Mouse (Mus musculus): ENCODE measurements at regions not wholly inside any gene's neighbourhood (a gene's known extent, or its start where the extent isn't known, plus 50 kb on each side); places are given as distances from the start of the nearest gene placed in this dataset.

GRCm38 (mm10) chr12:12756301-12756948, 185.3 kb downstream of the Mycn start:
- no peak for ATAC-seq (ENCODE audit: low read depth)
- H3K4me2 ChIP-seq (ENCODE audit: low read depth, low read length), result no peak overlapping the region
- H3K27ac ChIP-seq (ENCODE audit: low read length), result no peak overlapping the region
- H3K9me3 ChIP-seq (ENCODE audit: control insufficient read depth, low read length), result peaks cover 4% of the 10 kb centered on the region; the same call in 1 of the 2 replicates
- H3K27me3 ChIP-seq (ENCODE audit: control insufficient read depth, insufficient read depth, low read depth, low read length), result no peaks in the 10 kb centered on the region
- no peak overlapping the region for H3K4me3 ChIP-seq (ENCODE audit: low read length)
- WGBS, result 89% methylated on average over 2 of the region's 2 CpGs
- no peaks in the 10 kb centered on the region for H3K36me3 ChIP-seq (ENCODE audit: control insufficient read depth, insufficient read depth, low read length)
- H3K9ac ChIP-seq (ENCODE audit: low read length), result no peak overlapping the region
- no peaks in the 10 kb centered on the region for H3K4me1 ChIP-seq (replicated peaks; ENCODE audit: control insufficient read depth, insufficient read depth, low read length)

DNA sequence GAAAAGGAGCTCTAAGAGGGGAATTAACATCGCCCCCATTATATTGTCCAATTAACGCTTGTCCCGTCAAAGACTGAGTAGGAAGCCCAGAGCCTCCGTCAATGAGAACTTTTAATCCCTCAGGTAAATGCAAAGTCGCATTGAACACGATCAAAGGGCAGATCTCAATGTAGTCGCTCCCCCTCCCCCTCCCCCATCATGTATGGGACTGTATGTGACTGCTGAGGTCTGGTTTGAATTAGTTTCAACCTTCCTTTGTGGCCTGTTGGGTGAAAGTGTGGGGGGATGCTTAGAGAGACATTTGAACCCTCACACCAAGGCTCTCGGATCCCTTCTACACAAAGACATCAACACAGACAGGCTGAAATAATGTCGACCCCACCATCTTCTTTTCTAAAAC, 187.9 kb downstream of the Mycn start:
- ATAC-seq (ENCODE audit: low read depth), result no peak
- Histone ChIP-seq H3K36me3 (ENCODE audit: control insufficient read depth, insufficient read depth, low read length) (no peaks in the 10 kb centered on the region), H3K27me3 (ENCODE audit: control insufficient read depth, insufficient read depth, low read depth, low read length) (no peaks in the 10 kb centered on the region), H3K4me1 (replicated peaks; ENCODE audit: control insufficient read depth, insufficient read depth, low read length) (no peaks in the 10 kb centered on the region), H3K9ac (ENCODE audit: low read length) (no peak overlapping the region), H3K9me3 (ENCODE audit: control insufficient read depth, low read length) (no peaks in the 10 kb centered on the region), H3K27ac (ENCODE audit: low read length) (no peak overlapping the region), H3K4me2 (ENCODE audit: low read depth, low read length) (no peak overlapping the region), H3K4me3 (ENCODE audit: low read length) (no peak overlapping the region)
- 72% methylated on average over 9 of the region's 9 CpGs for WGBS

GRCm38 (mm10) chr12:12751670-12752426, 189.9 kb downstream of the Mycn start:
- 87% methylated on average over 10 of the region's 10 CpGs for WGBS

DNA sequence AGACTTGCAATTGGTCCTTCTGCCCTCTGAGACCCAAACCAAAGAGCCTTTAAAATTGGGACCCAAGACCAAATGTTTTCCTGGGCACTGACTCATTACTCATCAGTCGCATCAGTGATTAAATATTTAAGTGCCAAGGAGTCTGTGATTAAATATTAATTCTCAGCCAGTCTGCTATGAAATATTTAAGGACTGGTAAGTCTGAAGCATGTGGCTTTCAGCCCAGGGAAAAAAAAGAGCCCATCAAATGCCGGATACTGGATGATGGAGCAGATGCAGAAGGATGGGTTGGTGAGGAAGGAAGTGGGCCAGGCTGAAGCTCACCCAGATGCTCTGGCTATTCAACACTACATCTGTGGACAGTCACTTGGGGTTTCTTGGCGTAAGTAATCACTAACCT, 192.0 kb downstream of the Mycn start:
- H3K9ac ChIP-seq (ENCODE audit: low read length), result no peak overlapping the region
- 76% methylated on average over 3 of the region's 3 CpGs for WGBS
- H3K4me3 ChIP-seq (ENCODE audit: low read length), result no peak overlapping the region
- H3K4me2 ChIP-seq (ENCODE audit: low read depth, low read length), result no peak overlapping the region
- no peaks in the 10 kb centered on the region for H3K4me1 ChIP-seq (replicated peaks; ENCODE audit: control insufficient read depth, insufficient read depth, low read length)
- H3K27ac ChIP-seq (ENCODE audit: low read length), result no peak overlapping the region
- H3K9me3 ChIP-seq (ENCODE audit: control insufficient read depth, low read length), result no peaks in the 10 kb centered on the region
- ATAC-seq (ENCODE audit: low read depth), result no peak
- no peaks in the 10 kb centered on the region for H3K36me3 ChIP-seq (ENCODE audit: control insufficient read depth, insufficient read depth, low read length)
- H3K27me3 ChIP-seq (ENCODE audit: control insufficient read depth, insufficient read depth, low read depth, low read length), result no peaks in the 10 kb centered on the region

More at GRCm38 (mm10) chr12:12751670-12752426, 189.9 kb downstream of the Mycn start:
- Histone ChIP-seq H3K9ac (ENCODE audit: low read length) (no peak overlapping the region), H3K27me3 (ENCODE audit: control insufficient read depth, insufficient read depth, low read depth, low read length) (no peaks in the 10 kb centered on the region), H3K9me3 (ENCODE audit: control insufficient read depth, low read length) (no peaks in the 10 kb centered on the region), H3K4me1 (replicated peaks; ENCODE audit: control insufficient read depth, insufficient read depth, low read length) (no peaks in the 10 kb centered on the region), H3K4me3 (ENCODE audit: low read length) (no peak overlapping the region), H3K36me3 (ENCODE audit: control insufficient read depth, insufficient read depth, low read length) (no peaks in the 10 kb centered on the region), H3K4me2 (ENCODE audit: low read depth, low read length) (no peak overlapping the region), H3K27ac (ENCODE audit: low read length) (no peak overlapping the region)
- ATAC-seq (ENCODE audit: low read depth), result no peak

DNA sequence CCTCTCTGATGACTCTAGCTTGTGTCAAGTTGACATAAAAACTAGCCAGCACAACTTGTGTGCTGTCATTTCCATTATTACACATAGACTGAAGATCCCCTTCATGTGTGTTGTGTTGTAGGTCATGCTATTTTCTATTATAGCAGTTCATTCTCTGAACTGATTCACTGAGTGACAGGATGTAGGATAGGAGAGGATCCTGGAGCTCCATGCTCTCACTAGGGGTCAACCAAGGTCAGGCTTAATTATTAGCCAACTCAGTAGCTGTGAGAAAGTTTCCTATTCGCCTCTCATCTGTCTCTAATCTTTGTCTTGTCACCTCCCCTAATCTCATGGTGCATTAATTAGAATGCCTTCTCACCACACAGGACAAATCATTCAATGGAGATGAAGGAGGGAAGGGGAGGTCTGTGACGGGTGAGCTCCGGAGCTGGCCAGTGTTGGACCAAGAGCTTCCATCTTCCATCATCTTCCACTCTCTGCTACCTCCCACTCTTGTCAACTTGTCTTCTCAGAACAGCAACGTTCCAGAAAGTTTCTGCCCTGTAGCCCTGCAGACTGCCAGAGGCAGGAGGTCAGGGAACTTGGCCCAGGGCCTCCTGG, 194.8 kb downstream of the Mycn start:
- WGBS, result 45% methylated on average over 4 of the region's 4 CpGs
- Histone ChIP-seq H3K9ac (ENCODE audit: low read length) (no peak overlapping the region), H3K27me3 (ENCODE audit: control insufficient read depth, insufficient read depth, low read depth, low read length) (no peaks in the 10 kb centered on the region), H3K4me2 (ENCODE audit: low read depth, low read length) (no peak overlapping the region), H3K9me3 (ENCODE audit: control insufficient read depth, low read length) (no peaks in the 10 kb centered on the region), H3K36me3 (ENCODE audit: control insufficient read depth, insufficient read depth, low read length) (no peaks in the 10 kb centered on the region), H3K27ac (ENCODE audit: low read length) (no peak overlapping the region), H3K4me1 (replicated peaks; ENCODE audit: control insufficient read depth, insufficient read depth, low read length) (no peaks in the 10 kb centered on the region), H3K4me3 (ENCODE audit: low read length) (no peak overlapping the region)
- no peak for ATAC-seq (ENCODE audit: low read depth)

- WGBS, result 75% methylated on average over 2 of the region's 2 CpGs
- Histone ChIP-seq H3K4me1 (replicated peaks; ENCODE audit: control insufficient read depth, insufficient read depth, low read length) (peaks cover 5% of the 10 kb centered on the region; the same call in 1 of the 2 replicates), H3K4me3 (ENCODE audit: low read length) (no peak overlapping the region), H3K27ac (ENCODE audit: low read length) (no peak overlapping the region), H3K4me2 (ENCODE audit: low read depth, low read length) (no peak overlapping the region), H3K27me3 (ENCODE audit: control insufficient read depth, insufficient read depth, low read depth, low read length) (no peaks in the 10 kb centered on the region), H3K9me3 (ENCODE audit: control insufficient read depth, low read length) (no peaks in the 10 kb centered on the region), H3K36me3 (ENCODE audit: control insufficient read depth, insufficient read depth, low read length) (no peaks in the 10 kb centered on the region), H3K9ac (ENCODE audit: low read length) (no peak overlapping the region)
- no peak for ATAC-seq (ENCODE audit: low read depth)
Measured at GRCm38 (mm10) chr12:12744492-12744891, 197.2 kb downstream of the Mycn start.

GRCm38 (mm10) chr12:12738631-12739331, 202.9 kb downstream of the Mycn start:
- Histone ChIP-seq H3K4me3 (ENCODE audit: low read length) (no peak overlapping the region), H3K9ac (ENCODE audit: low read length) (no peak overlapping the region), H3K27ac (ENCODE audit: low read length) (peak overlapping the region; percentile 34), H3K4me2 (ENCODE audit: low read depth, low read length) (no peak overlapping the region), H3K4me1 (replicated peaks; ENCODE audit: control insufficient read depth, insufficient read depth, low read length) (peaks cover 14% of the 10 kb centered on the region), H3K9me3 (ENCODE audit: control insufficient read depth, low read length) (no peaks in the 10 kb centered on the region), H3K27me3 (ENCODE audit: control insufficient read depth, insufficient read depth, low read depth, low read length) (no peaks in the 10 kb centered on the region), H3K36me3 (ENCODE audit: control insufficient read depth, insufficient read depth, low read length) (no peaks in the 10 kb centered on the region)
- peak; percentile 69 for ATAC-seq (ENCODE audit: low read depth)
- WGBS, result 13% methylated on average over 12 of the region's 12 CpGs

DNA sequence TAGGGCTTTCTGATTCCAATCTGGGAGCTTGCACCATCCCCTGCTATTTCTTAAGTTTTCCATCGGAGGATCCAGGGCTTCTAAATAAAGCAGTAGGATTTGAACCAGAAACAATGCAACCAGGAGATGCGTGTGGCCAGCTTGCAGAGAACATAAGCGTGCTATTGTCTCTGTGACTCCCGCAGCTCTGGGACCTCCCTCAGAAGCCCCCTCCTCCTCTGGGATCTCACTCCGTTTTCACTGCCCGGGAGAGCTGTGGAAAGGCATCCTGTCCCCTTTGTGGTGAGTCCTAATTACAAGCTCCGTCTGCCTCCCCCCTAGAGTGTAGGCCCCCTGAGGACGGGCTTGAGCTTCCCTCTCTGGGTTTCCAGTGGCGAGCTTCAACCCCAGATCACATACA, 215.9 kb downstream of the Mycn start:
- no peak overlapping the region for H3K4me3 ChIP-seq (ENCODE audit: low read length)
- no peaks in the 10 kb centered on the region for H3K36me3 ChIP-seq (ENCODE audit: control insufficient read depth, insufficient read depth, low read length)
- no peak overlapping the region for H3K4me2 ChIP-seq (ENCODE audit: low read depth, low read length)
- no peaks in the 10 kb centered on the region for H3K9me3 ChIP-seq (ENCODE audit: control insufficient read depth, low read length)
- no peak overlapping the region for H3K9ac ChIP-seq (ENCODE audit: low read length)
- peaks cover 2% of the 10 kb centered on the region; the same call in 1 of the 2 replicates for H3K27me3 ChIP-seq (ENCODE audit: control insufficient read depth, insufficient read depth, low read depth, low read length)
- H3K4me1 ChIP-seq (replicated peaks; ENCODE audit: control insufficient read depth, insufficient read depth, low read length), result 0 out of 2 replicates have a peak, but pooled peaks cover 2% of the 10 kb centered on the region
- no peak for ATAC-seq (ENCODE audit: low read depth)
- no peak overlapping the region for H3K27ac ChIP-seq (ENCODE audit: low read length)
- 34% methylated on average over 9 of the region's 9 CpGs for WGBS

GRCm38 (mm10) chr12:12725075-12725474, 216.6 kb downstream of the Mycn start:
- Histone ChIP-seq H3K36me3 (ENCODE audit: control insufficient read depth, insufficient read depth, low read length) (no peaks in the 10 kb centered on the region), H3K4me1 (replicated peaks; ENCODE audit: control insufficient read depth, insufficient read depth, low read length) (0 out of 2 replicates have a peak, but pooled peaks cover 2% of the 10 kb centered on the region), H3K9ac (ENCODE audit: low read length) (no peak overlapping the region), H3K27me3 (ENCODE audit: control insufficient read depth, insufficient read depth, low read depth, low read length) (peaks cover 2% of the 10 kb centered on the region; the same call in 1 of the 2 replicates), H3K4me2 (ENCODE audit: low read depth, low read length) (no peak overlapping the region), H3K9me3 (ENCODE audit: control insufficient read depth, low read length) (no peaks in the 10 kb centered on the region), H3K4me3 (ENCODE audit: low read length) (no peak overlapping the region), H3K27ac (ENCODE audit: low read length) (no peak overlapping the region)
- WGBS, result 18% methylated on average over 13 of the region's 13 CpGs
- no peak for ATAC-seq (ENCODE audit: low read depth)

Data from lung, embryonic 16.5 days (tissue).